Mouse (Mus musculus) cerebellum, adult 2 months (tissue): ENCODE results near the gene Tcf20.

ENCODE experiments used
- CTCF ChIP-seq: fragments of 200-500 bp; IDR thresholded peaks from 2 replicates; pipeline ENCODE4 v1.5.1; 2011; ENCODE audit warnings: low read depth, mild to moderate bottlenecking, control low read depth, low read length, moderate library complexity, borderline replicate concordance; ENCODE audit not compliant: insufficient read depth
- POLR2A ChIP-seq: fragments of 200-500 bp; IDR thresholded peaks from 2 replicates; pipeline ENCODE4 v1.6.1; 2011; ENCODE audit warnings: low read length, control low read depth, borderline replicate concordance; ENCODE audit not compliant: insufficient read depth

- TF ChIP-seq CTCF (no peak), POLR2A (no peak)
Observed at GRCm38 (mm10) chr15:82856652-82857378, 130.9 kb downstream of the Tcf20 start.
